Mouse (Mus musculus): ENCODE data around the gene Gpn1. TPM values are rescaled to one million over a fixed set of nuclear protein-coding genes. Genes with fewer than 3 reads are reported as not detected.

Gpn1 gene
- polyA plus RNA-seq (2017; shearing (Covaris generic)) = 43.6 TPM

DNA sequence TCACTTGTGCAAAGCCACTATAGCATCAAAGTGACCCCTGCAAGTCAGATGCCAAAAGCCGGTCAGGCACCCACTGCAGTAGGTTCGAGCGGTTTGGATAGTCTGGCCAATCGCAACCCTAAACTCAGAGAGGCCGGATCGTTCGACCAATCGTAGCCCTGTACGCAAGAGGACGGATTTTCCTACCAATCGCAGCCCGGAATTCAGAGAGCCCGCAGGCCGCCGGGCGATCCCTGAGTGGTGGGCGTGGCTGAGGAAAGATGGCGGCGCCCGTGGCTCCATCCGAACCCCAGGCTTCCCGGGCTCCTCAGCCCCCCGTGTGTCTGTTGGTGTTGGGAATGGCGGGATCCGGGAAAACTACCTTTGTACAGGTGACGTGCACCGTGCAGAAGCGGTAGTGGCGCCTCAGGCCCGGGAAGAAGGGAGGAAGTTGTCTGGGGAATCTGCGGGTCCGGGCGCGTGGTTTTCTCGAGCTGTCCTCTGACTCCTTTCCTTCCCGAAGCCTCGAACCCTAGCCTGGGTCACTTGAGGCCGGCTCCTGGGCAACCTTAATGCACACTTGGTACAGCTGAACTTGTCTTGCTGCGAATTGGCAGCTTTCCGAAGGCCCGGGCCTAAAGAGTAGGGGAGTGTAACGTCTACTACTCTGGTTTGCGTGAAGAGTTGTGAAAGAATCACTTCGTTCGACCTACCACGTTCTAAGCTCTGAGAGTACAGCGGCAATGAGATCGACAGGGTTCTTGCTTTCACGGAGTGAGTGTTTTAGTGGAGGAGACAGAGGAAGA, at the start of gene Gpn1:
Gene Gpn1 (plus strand): TSS at position 229 of the 785 bp plus-strand sequence.

DNA sequence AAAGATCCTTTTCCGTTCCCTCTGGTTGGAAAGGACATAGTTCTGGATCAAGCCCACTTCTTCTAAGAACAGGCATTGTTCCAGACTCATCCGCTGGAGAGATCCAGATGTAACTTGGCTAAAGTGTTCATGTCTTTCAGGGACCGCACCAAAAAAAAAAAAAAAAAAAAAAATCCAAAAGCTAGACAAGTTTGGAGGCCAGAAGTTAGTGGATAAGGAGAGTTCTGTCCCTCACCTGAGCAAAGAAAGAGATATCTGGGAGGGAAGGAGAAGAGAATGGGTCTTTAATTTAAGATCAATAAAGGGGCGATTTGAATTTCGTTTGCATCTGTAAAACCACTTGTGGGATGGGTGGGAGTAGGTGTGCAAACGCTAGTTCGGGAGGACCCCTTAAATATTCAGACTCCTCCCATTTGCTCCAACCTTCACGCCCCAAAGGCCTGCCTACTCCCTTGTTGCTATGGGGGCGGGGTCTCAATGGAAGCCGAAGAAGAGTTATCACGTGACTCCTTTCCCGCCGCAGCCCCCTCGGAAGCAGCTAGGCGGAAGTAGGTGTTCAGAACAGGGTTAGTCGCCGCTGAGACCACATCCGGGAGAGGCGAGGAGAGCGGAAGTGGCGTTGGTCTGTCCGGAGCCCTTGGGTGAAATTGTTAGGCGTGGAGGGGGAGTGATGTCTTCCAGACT, 42.5 kb upstream of the Gpn1 start, which contains the start of gene Zfp512:
Gene Zfp512 (plus strand): TSS at position 554 of the 684 bp plus-strand sequence.

DNA sequence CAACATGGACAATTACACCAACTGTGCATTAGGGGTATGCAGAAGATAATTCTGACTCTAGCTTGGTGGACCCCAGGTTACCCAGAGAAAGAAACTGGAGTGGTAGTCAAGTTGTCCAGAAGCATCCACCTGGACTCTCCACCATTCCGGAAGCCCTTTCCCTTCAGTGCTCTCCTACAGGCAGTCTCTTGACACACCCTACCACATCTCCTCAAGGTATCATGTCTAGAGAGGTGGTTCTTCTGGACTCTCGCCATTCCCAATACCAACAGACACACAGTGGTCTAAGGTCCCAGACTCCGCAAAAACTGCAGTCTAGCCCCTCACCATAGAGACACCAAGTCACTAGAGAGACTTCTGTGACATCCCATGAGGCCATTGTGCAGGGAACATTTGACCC, 9.1 kb upstream of the Gpn1 start, which contains the start of gene 4930548H24Rik:
Gene 4930548H24Rik (plus strand): TSS at position 301 of the 400 bp plus-strand sequence.

DNA sequence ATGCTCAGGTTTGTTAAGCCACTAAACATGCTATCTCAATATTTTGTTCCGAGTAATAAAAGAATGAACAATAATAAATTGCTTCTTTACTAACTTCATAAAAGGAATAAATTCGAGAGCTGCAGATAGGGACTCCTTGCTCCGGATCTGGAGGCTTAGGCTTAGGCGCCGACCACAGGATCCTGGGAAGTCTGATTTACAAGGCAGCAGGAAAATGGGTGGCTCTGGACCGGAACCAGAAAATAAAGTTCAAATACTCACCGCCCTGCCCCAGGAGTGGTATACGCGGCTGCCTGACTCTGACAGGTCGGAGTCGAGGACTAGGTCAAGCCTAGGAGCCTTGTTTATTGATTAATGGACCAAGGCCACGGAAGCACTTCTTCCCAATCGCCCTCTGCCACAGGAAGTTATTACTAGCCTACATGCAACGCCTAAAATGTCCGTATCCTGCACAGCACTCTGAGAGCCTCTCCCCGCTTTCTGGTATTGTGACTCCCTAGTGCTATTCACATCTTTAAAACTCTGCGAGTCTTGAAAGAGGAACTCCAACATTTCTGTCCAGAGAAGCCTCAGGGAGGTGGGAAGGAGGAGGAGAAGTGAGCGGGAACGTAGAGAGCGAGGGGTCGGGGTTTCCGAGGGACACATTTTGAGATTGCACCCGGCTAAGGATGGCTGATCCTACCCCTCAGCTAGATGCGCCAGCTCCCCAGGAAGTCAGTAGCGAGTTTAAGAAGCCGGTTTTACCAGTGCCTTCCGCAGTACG, 32.0 kb downstream of the Gpn1 start, which contains the start of gene Slc4a1ap:
Gene Slc4a1ap (plus strand): TSS at position 642 of the 763 bp plus-strand sequence.

DNA sequence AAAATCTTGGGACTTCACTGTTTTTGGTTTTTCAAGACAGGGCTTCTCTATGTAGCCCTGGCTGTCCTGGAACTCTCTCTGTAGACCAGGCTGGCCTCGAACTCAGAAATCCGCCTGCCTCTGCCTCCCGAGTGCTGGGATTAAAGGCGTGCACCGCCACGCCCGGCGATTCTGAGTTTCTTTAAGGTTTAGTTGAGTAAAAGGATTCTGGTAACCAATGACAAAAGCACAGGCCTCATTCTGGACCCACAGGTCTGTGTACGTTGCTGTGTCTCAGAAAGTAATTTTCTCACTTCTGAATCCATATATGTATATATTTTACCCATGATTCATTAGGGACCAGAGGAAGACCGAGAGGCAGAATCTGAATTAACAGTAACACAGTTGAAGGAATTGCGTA, 33.2 kb downstream of the Gpn1 start, which contains the start of gene Supt7l:
Gene Supt7l (minus strand): TSS at position 101 of the 400 bp plus-strand sequence.

Other genes with a start within 250 kb of the Gpn1 start
- gene Krtcap3, start 243.1 kb upstream of the Gpn1 start, polyA plus RNA-seq (2017; shearing (Covaris generic)) = 55.3 TPM
- 10.5 TPM for gene Ift172, start 203.6 kb upstream of the Gpn1 start, polyA plus RNA-seq (2017; shearing (Covaris generic))
- 0.90 TPM for gene Fndc4, start 198.7 kb upstream of the Gpn1 start, polyA plus RNA-seq (2017; shearing (Covaris generic))
- gene Gckr, start 197.3 kb upstream of the Gpn1 start, polyA plus RNA-seq (2017; shearing (Covaris generic)) = 0.51 TPM
- gene Zfp512, start 42.3 kb upstream of the Gpn1 start, polyA plus RNA-seq (2017; shearing (Covaris generic)) = 42.7 TPM
- gene 4930548H24Rik, start 9.0 kb upstream of the Gpn1 start, polyA plus RNA-seq (2017; shearing (Covaris generic)) = not detected
- gene Slc4a1ap, start 32.3 kb downstream of the Gpn1 start, polyA plus RNA-seq (2017; shearing (Covaris generic)) = 73.2 TPM
- gene Supt7l, start 33.1 kb downstream of the Gpn1 start, polyA plus RNA-seq (2017; shearing (Covaris generic)) = 23.2 TPM
- 131 TPM for gene Mrpl33, start 102.2 kb downstream of the Gpn1 start, polyA plus RNA-seq (2017; shearing (Covaris generic))
- 10.9 TPM for gene Rbks, start 202.9 kb downstream of the Gpn1 start, polyA plus RNA-seq (2017; shearing (Covaris generic))
- 46.7 TPM for gene Babam2, start 202.9 kb downstream of the Gpn1 start, polyA plus RNA-seq (2017; shearing (Covaris generic))